Mouse (Mus musculus) telencephalon, adult 2 months (tissue): Measurements from ENCODE around the gene Magix.

Source experiments
- DNase-seq: peaks from one replicate; pipeline ENCODE4 v3.0.0-alpha.2; 2011; ENCODE audit warnings: low read depth, low spot score

Gene Magix

GRCm38 (mm10) chrX:7632560-7632959, 48.5 kb downstream of the Magix start:
- DNase-seq = no peak
